Mouse (Mus musculus) kidney, embryonic 16.5 days (tissue): Measurements from ENCODE around the gene Exosc8. TPM values are rescaled to one million over a fixed set of nuclear protein-coding genes. Genes with fewer than 3 reads are reported as not detected.
A peak's percentile ranks its signal among the peaks of the same experiment; 100 is the strongest.

Source experiments
- ATAC-seq: fragments of 200-750 bp; cut with Nextera tagmentation; 2 replicates; pipeline ENCODE4 v1.8.0; 2017; ENCODE audit warnings: moderate TSS enrichment; ENCODE audit not compliant: low FRiP score, low TSS enrichment
- H3K27ac ChIP-seq: fragments of 300-500 bp; sonication (generic); 2 replicates; pipeline ENCODE4 v1.5.1; 2014; ENCODE audit warnings: low read length
- H3K27me3 ChIP-seq: fragments of 300-500 bp; sonication (generic); 2 replicates; pipeline ENCODE4 v1.6.1; 2014; ENCODE audit warnings: low read length, control low read depth, mixed read lengths; ENCODE audit not compliant: insufficient read depth
- H3K36me3 ChIP-seq: fragments of 300-500 bp; sonication (generic); 2 replicates; pipeline ENCODE4 v1.6.1; 2014; ENCODE audit warnings: low read length, control low read depth, mixed read lengths; ENCODE audit not compliant: insufficient read depth
- H3K4me1 ChIP-seq: fragments of 300-500 bp; sonication (generic); 2 replicates; pipeline ENCODE4 v1.6.1; 2014; ENCODE audit warnings: low read length, control low read depth, mixed read lengths; ENCODE audit not compliant: insufficient read depth
- H3K4me2 ChIP-seq: fragments of 300-500 bp; sonication (generic); replicated peaks from 2 replicates; pipeline ENCODE4 v1.6.1; 2014; ENCODE audit warnings: low read depth, low read length
- H3K4me3 ChIP-seq: fragments of 300-500 bp; sonication (generic); 2 replicates; pipeline ENCODE4 v1.5.1; 2014; ENCODE audit warnings: mild to moderate bottlenecking, low read length
- H3K9ac ChIP-seq: fragments of 300-500 bp; sonication (generic); replicated peaks from 2 replicates; pipeline ENCODE4 v1.6.1; 2014; ENCODE audit warnings: low read length
- H3K9me3 ChIP-seq: fragments of 300-500 bp; sonication (generic); 2 replicates; pipeline ENCODE4 v1.6.1; 2016; ENCODE audit warnings: low read length, control low read depth
- WGBS: fragments of 180-500 bp; shearing (Covaris S2); extraction: QIAGEN DNeasy Blood & Tissue Kit; methylation state at CpG from one replicate; pipeline ENCODE4 v1.1.7; 2014; 5-methylcytosine and 5-hydroxymethylcytosine counted together
- polyA plus RNA-seq: library from polyadenylated mRNA; unstranded; fragments of >200 nt; fragmentation: Nextera tagmentation; extraction: Ambion mirVana; gene quantifications from 2 replicates; pipeline ENCODE4 v1.2.1, GENCODE M21; 2015

The Exosc8 gene
- polyA plus RNA-seq, 1 experiment from 2014 or later: 136 TPM

- H3K4me3 ChIP-seq: no peak overlapping the region
- H3K9me3 ChIP-seq: no peaks in the 10 kb centered on the region
- no peak overlapping the region for H3K9ac ChIP-seq
- no peak overlapping the region for H3K27ac ChIP-seq
- no peaks in the 10 kb centered on the region for H3K36me3 ChIP-seq
- H3K27me3 ChIP-seq: no peaks in the 10 kb centered on the region
- H3K4me1 ChIP-seq: no peaks in the 10 kb centered on the region
- no peak overlapping the region for H3K4me2 ChIP-seq
- 73% methylated on average over 2 of the region's 2 CpGs for WGBS
- ATAC-seq: no peak
These were observed 47.9 kb downstream of the Exosc8 start for GRCm38 (mm10) chr3:54687245-54687644.

GRCm38 (mm10) chr3:54685202-54685601, 50.0 kb downstream of the Exosc8 start:
- no peak overlapping the region for H3K9ac ChIP-seq
- no peaks in the 10 kb centered on the region for H3K36me3 ChIP-seq
- H3K4me3 ChIP-seq: no peak overlapping the region
- ATAC-seq: no peak
- H3K9me3 ChIP-seq: no peaks in the 10 kb centered on the region
- WGBS: 91% methylated on average over 3 of the region's 3 CpGs
- no peak overlapping the region for H3K27ac ChIP-seq
- H3K27me3 ChIP-seq: no peaks in the 10 kb centered on the region
- peaks cover 15% of the 10 kb centered on the region; the same call in 1 of the 2 replicates for H3K4me1 ChIP-seq
- no peak overlapping the region for H3K4me2 ChIP-seq

GRCm38 (mm10) chr3:54681310-54682204, 53.6 kb downstream of the Exosc8 start:
- H3K4me2 ChIP-seq: no peak overlapping the region
- no peak overlapping the region for H3K9ac ChIP-seq
- no peak; the same call in 1 of the 2 replicates for ATAC-seq
- H3K27me3 ChIP-seq: no peaks in the 10 kb centered on the region
- no peaks in the 10 kb centered on the region for H3K36me3 ChIP-seq
- no peak overlapping the region for H3K4me3 ChIP-seq
- H3K4me1 ChIP-seq: peaks cover 17% of the 10 kb centered on the region; the same call in 1 of the 2 replicates
- 32% methylated on average over 6 of the region's 6 CpGs for WGBS
- no peaks in the 10 kb centered on the region for H3K9me3 ChIP-seq
- H3K27ac ChIP-seq: peak overlapping the region; percentile 20; the same call in 1 of the 2 replicates

Other genes starting within 250 kb of the Exosc8 start
- 110 and 118 TPM in 2 replicates for gene Supt20, start 42.6 kb downstream of the Exosc8 start, polyA plus RNA-seq
- gene Gm21958, start 21.0 kb downstream of the Exosc8 start, polyA plus RNA-seq: 0.58 TPM in 1 of 2 replicates, not detected in the other
- gene Alg5, start 146 bp upstream of the Exosc8 start, polyA plus RNA-seq: 58.8 TPM in 2 replicates
- 1.4 and 1.6 TPM in 2 replicates for gene Smad9, start 20.2 kb upstream of the Exosc8 start, polyA plus RNA-seq
- 26.8 and 31.5 TPM in 2 replicates for gene Rfxap, start 72.4 kb upstream of the Exosc8 start, polyA plus RNA-seq
- not detected in 2 replicates for gene Sertm1, start 180.5 kb upstream of the Exosc8 start, polyA plus RNA-seq